22 mouse cellular contexts compared by ENCODE assay signal in genomic region chr6:128747006-128747405, GRCm38 (mm10). TPM values are rescaled to one million over a fixed set of nuclear protein-coding genes. Genes with fewer than 3 reads are reported as not detected.
DNase-seq lines count a peak whose midpoint lies in the region; TF ChIP-seq lines count a peak whose summit lies in the region.
"Not testable (repeated sequence)": the region's sequence is repeated elsewhere in the genome, so short reads cannot be mapped to it uniquely, and the experiment has no call there.
"Had no signal": no experiment of that assay in that cellular context is flagged by ENCODE, and none has a peak within 500 bp of the region (broad histone marks: within the 10 kb centered on the region; RNA-seq: fewer than 3 reads in every experiment).

No protein-coding gene starts in this region.

- H3K27ac ChIP-seq in ES-Bruce4 (ENCODE audit: insufficient read depth, low read length) (0 out of 2 replicates have a peak overlapping the region, but pooled peaks have one; percentile 5), ES-E14 (ENCODE audit: insufficient read depth, low read depth, low read length, poor library complexity, severe bottlenecking) (0 out of 2 replicates have a peak overlapping the region, but pooled peaks have one; percentile 52)

- not testable (repeated sequence) for TF ChIP-seq EP300 in ES-Bruce4 (IDR thresholded peaks at IDR 0.05; ENCODE audit: insufficient read depth, low read depth, low read length)

- TF ChIP-seq POLR2A in ES-Bruce4 (IDR thresholded peaks at IDR 0.05; ENCODE audit: insufficient read depth, low read length) = not testable (repeated sequence)

- H3K9me3 ChIP-seq in E14TG2a.4 (ENCODE audit: low read length) = peaks cover 28% of the 10 kb centered on the region
- H3K9me3 ChIP-seq in ES-Bruce4 (replicated peaks; ENCODE audit: control insufficient read depth, insufficient read depth, low read length, poor library complexity, severe bottlenecking); ES-E14 (ENCODE audit: control insufficient read depth, insufficient read depth, low read depth, low read length): not testable (repeated sequence)

- in situ Hi-C loops in ES-E14 (cut with MboI; ENCODE audit: low sequenced_read_pairs in 2 of 2, unreplicated experiment in 2 of 2) = not testable (repeated sequence)

- TF ChIP-seq CTCF in E14TG2a.4 (conservative IDR thresholded peaks at IDR 0.05; ENCODE audit: low read length); ES-Bruce4 (IDR thresholded peaks at IDR 0.05; ENCODE audit: low read depth, low read length): not testable (repeated sequence)

- H3K4me3 ChIP-seq in E14TG2a.4 (replicated peaks; ENCODE audit: low read length) = 0 out of 2 replicates have a peak overlapping the region, but pooled peaks have one; percentile 23
- H3K4me3 ChIP-seq in ES-Bruce4 (ENCODE audit: low read depth, low read length); ES-E14 (ENCODE audit: insufficient read depth in 1 of 2, low read depth in 1 of 2, low read length in 2 of 2, poor library complexity in 1 of 2, severe bottlenecking in 1 of 2): not testable (repeated sequence)

- H3K4me1 ChIP-seq in E14TG2a.4 (replicated peaks; ENCODE audit: low read depth, low read length) = peaks cover 20% of the 10 kb centered on the region
- not testable (repeated sequence) for H3K4me1 ChIP-seq in ES-Bruce4 (ENCODE audit: control insufficient read depth, insufficient read depth, low read length); ES-E14 (ENCODE audit: control insufficient read depth in 2 of 2, insufficient read depth in 2 of 2, low read length in 2 of 2, poor library complexity in 1 of 2)

- H3K9ac ChIP-seq in ES-Bruce4 (ENCODE audit: low read depth, poor library complexity, severe bottlenecking); ES-E14 (ENCODE audit: insufficient read depth, low read depth, low read length, poor library complexity, severe bottlenecking): not testable (repeated sequence)

- not testable (repeated sequence) for H3K27me3 ChIP-seq in E14TG2a.4 (ENCODE audit: insufficient read depth, low read length); ES-Bruce4 (ENCODE audit: control insufficient read depth, insufficient read depth, low read length, poor library complexity, severe bottlenecking)

- not testable (repeated sequence) for H3K36me3 ChIP-seq in E14TG2a.4 (ENCODE audit: insufficient read depth, low read length); ES-Bruce4 (ENCODE audit: control insufficient read depth, insufficient read depth, low read length, poor library complexity, severe bottlenecking); ES-E14 (ENCODE audit: control insufficient read depth, insufficient read depth, low read length, poor library complexity, severe bottlenecking)

- peak; percentile 86 for DNase-seq in ES-CJ7 (ENCODE audit: low read depth, low spot score)
- not testable (repeated sequence) for DNase-seq in ES-E14 (ENCODE audit: low read depth, low spot score)
- DNase-seq in R1 (ENCODE audit: low read depth, low spot score) = peak; percentile 95
- peak; percentile 84 for DNase-seq in ZHBTc4 (ENCODE audit: low read depth, low spot score)

RNA-seq across cellular contexts. Expression of gene Klrb1, which starts 24.1 kb away (rescaled TPM):
- polyA plus RNA-seq in ES-Bruce4 (2011; ENCODE audit: insufficient read depth, insufficient read length, low read depth, missing spikeins) = not detected in 2 replicates
- not detected in 2 replicates for total RNA-seq in ES-E14 (2012; rRNA removed)
- total RNA-seq: adrenal gland, adult 18-20 months; adrenal gland, adult 2 months; adrenal gland, adult 8-10 months; adrenal gland, postnatal 10 days; adrenal gland, postnatal 14 days; adrenal gland, postnatal 25 days; adrenal gland, postnatal 36 days; adrenal gland, postnatal 4 days; G1E; MEL had no signal
- polyA plus RNA-seq: activated CD4-positive, CD25-positive, alpha-beta regulatory T cell, adult 4 months; adrenal gland, adult 2 months; C2C12; CD4-positive, CD25-positive, alpha-beta regulatory T cell, adult 4 months; cerebellum, adult 2 months; G1E; Patski had no signal

RNA-seq across cellular contexts. Expression of gene Klrb1c, which starts 42.0 kb away (rescaled TPM):
- not detected in 2 replicates for polyA plus RNA-seq in ES-Bruce4 (2011; ENCODE audit: insufficient read depth, insufficient read length, low read depth, missing spikeins)
- 0.13 TPM in 1 of 2 replicates, not detected in the other for total RNA-seq in ES-E14 (2012; rRNA removed)
- total RNA-seq: adrenal gland, postnatal 25 days; CH12.LX; MEL had no signal
- polyA plus RNA-seq: C2C12; cerebellum, adult 2 months; G1E; Patski had no signal
